Mouse (Mus musculus) CH12.LX (cell line): ENCODE results near the gene Fam171a1. TPM values are rescaled to one million over a fixed set of nuclear protein-coding genes. Genes with fewer than 3 reads are reported as not detected.

ENCODE experiments used
- DNase-seq: peaks from one replicate; pipeline ENCODE4 v3.0.0-alpha.2; 2013; ENCODE audit errors: extremely low read depth
- H3K27ac ChIP-seq: 2 replicates; pipeline ENCODE4 v1.5.1; 2012; ENCODE audit warnings: low read depth, mild to moderate bottlenecking, control low read depth, moderate library complexity; ENCODE audit not compliant: insufficient read depth
- H3K27me3 ChIP-seq: replicated peaks from 2 replicates; pipeline ENCODE3; 2012; ENCODE audit warnings: inconsistent platforms
- H3K36me3 ChIP-seq, 2 experiments: replicated peaks in 1 of 2; 2 replicates each; pipeline versions ENCODE3 to v1.6.1; 2012; ENCODE audit warnings: inconsistent platforms in 1 of 2, low read length in 1 of 2, mild to moderate bottlenecking in 1 of 2, mixed read lengths in 1 of 2, moderate library complexity in 1 of 2; ENCODE audit not compliant: control insufficient read depth in 1 of 2, insufficient read depth in 1 of 2
- H3K4me1 ChIP-seq, 2 experiments: 2 replicates each; pipeline ENCODE4 v1.6.1; 2012; ENCODE audit warnings: inconsistent platforms in 1 of 2, moderate library complexity in 1 of 2; ENCODE audit not compliant: insufficient read depth in 2 of 2, control insufficient read depth in 1 of 2
- H3K4me2 ChIP-seq: 2 replicates; pipeline ENCODE4 v1.6.1; 2012; ENCODE audit warnings: low read depth, mild to moderate bottlenecking, control low read depth; ENCODE audit not compliant: poor library complexity, insufficient read depth, severe bottlenecking
- H3K4me3 ChIP-seq, 3 experiments: fragments of 150-350 bp in 1 of 3; sonication (generic) in 1 of 3; replicated peaks in 1 of 3; 2 replicates each; pipeline versions ENCODE3 to v1.5.1; 2011 to 2012; ENCODE audit warnings: low read depth in 2 of 3, low read length in 2 of 3, mild to moderate bottlenecking in 2 of 3, moderate library complexity in 2 of 3, control low read depth in 1 of 3, improper control_type of control experiment in 1 of 3, inconsistent platforms in 1 of 3, mixed read lengths in 1 of 3; ENCODE audit not compliant: poor library complexity in 1 of 3
- H3K79me2 ChIP-seq: replicated peaks from 2 replicates; pipeline ENCODE4 v1.6.1; 2012; ENCODE audit warnings: mild to moderate bottlenecking, moderate library complexity; ENCODE audit not compliant: control insufficient read depth, poor library complexity, insufficient read depth, severe bottlenecking; ENCODE audit errors: extremely low read depth
- H3K9ac ChIP-seq: 2 replicates; pipeline ENCODE4 v1.6.1; 2012; ENCODE audit warnings: low read depth, mild to moderate bottlenecking, control low read depth, moderate library complexity; ENCODE audit not compliant: insufficient read depth
- H3K9me3 ChIP-seq: replicated peaks from 2 replicates; pipeline ENCODE3; 2012; ENCODE audit warnings: low read length, inconsistent platforms, mixed read lengths
- CHD2 ChIP-seq: IDR thresholded peaks from 2 replicates; pipeline ENCODE4 v1.6.1; 2011; ENCODE audit warnings: low read length, improper control_type of control experiment
- E2F4 ChIP-seq: IDR thresholded peaks from 2 replicates; pipeline ENCODE4 v1.6.1; 2011; ENCODE audit warnings: low read depth, low read length, improper control_type of control experiment; ENCODE audit not compliant: insufficient replicate concordance
- GABPA ChIP-seq: IDR thresholded peaks from 2 replicates; pipeline ENCODE4 v1.6.1; 2012; ENCODE audit warnings: low read depth, low read length, improper control_type of control experiment, inconsistent platforms; ENCODE audit not compliant: insufficient replicate concordance
- HCFC1 ChIP-seq: IDR thresholded peaks from 2 replicates; pipeline ENCODE4 v1.6.1; 2012; ENCODE audit warnings: low read depth, mild to moderate bottlenecking, inconsistent platforms, low read length, improper control_type of control experiment
- IRF4 ChIP-seq: IDR thresholded peaks from 2 replicates; pipeline ENCODE4 v1.6.1; 2014; ENCODE audit warnings: low read depth, mild to moderate bottlenecking, inconsistent platforms, low read length, improper control_type of control experiment
- JUN ChIP-seq: IDR thresholded peaks from 2 replicates; pipeline ENCODE4 v1.6.1; 2011; ENCODE audit warnings: low read depth, mild to moderate bottlenecking, low read length, improper control_type of control experiment, moderate library complexity; ENCODE audit not compliant: insufficient read depth
- JUND ChIP-seq: conservative IDR thresholded peaks from 2 replicates; pipeline ENCODE4 v1.6.1; 2011; ENCODE audit warnings: low read depth, low read length, improper control_type of control experiment
- MAZ ChIP-seq: IDR thresholded peaks from 2 replicates; pipeline ENCODE4 v1.6.1; 2012; ENCODE audit warnings: low read depth, mild to moderate bottlenecking, inconsistent platforms, low read length, improper control_type of control experiment, moderate library complexity
- MXI1 ChIP-seq: IDR thresholded peaks from 2 replicates; pipeline ENCODE4 v1.6.1; 2011; ENCODE audit warnings: mild to moderate bottlenecking, low read depth, low read length, improper control_type of control experiment
- POLR2A ChIP-seq: IDR thresholded peaks from 2 replicates; pipeline ENCODE4 v1.6.1; 2011; ENCODE audit warnings: low read depth, mild to moderate bottlenecking, improper control_type of control experiment, low read length
- POLR2AphosphoS2 ChIP-seq: IDR thresholded peaks from 2 replicates; pipeline ENCODE4 v1.6.1; 2011; ENCODE audit warnings: low read depth, low read length, improper control_type of control experiment
- RCOR1 ChIP-seq: conservative IDR thresholded peaks from 2 replicates; pipeline ENCODE4 v1.6.1; 2012; ENCODE audit warnings: low read depth, mild to moderate bottlenecking, inconsistent platforms, low read length, improper control_type of control experiment
- TBP ChIP-seq: conservative IDR thresholded peaks from 2 replicates; pipeline ENCODE4 v1.6.1; 2011; ENCODE audit warnings: low read depth, low read length, improper control_type of control experiment
- TCF12 ChIP-seq: IDR thresholded peaks from 2 replicates; pipeline ENCODE4 v1.6.1; 2014; ENCODE audit warnings: low read depth, mild to moderate bottlenecking, inconsistent platforms, low read length, improper control_type of control experiment
- ZC3H11A ChIP-seq: IDR thresholded peaks from 2 replicates; pipeline ENCODE4 v1.6.1; 2012; ENCODE audit warnings: low read depth, mild to moderate bottlenecking, inconsistent platforms, low read length, improper control_type of control experiment
- ZKSCAN1 ChIP-seq: IDR thresholded peaks from 2 replicates; pipeline ENCODE4 v1.6.1; 2012; ENCODE audit warnings: low read depth, inconsistent platforms, low read length, improper control_type of control experiment, borderline replicate concordance
- ZNF384 ChIP-seq: IDR thresholded peaks from 2 replicates; pipeline ENCODE4 v1.6.1; 2012; ENCODE audit warnings: low read depth, low read length, improper control_type of control experiment, inconsistent platforms
- dilution Hi-C: fragments of 300-500 bp; cut with MboI; formaldehyde crosslinking; loops from 2 replicates; pipeline ENCODE4 v1.14.3; 2020; ENCODE audit warnings: low sequenced_read_pairs; ENCODE audit not compliant: extremely low pct_unique_long_range_greater_than_20kb, extremely low pct_ligation_motif_present
- in situ Hi-C: fragments of 300-500 bp; cut with MboI; formaldehyde crosslinking; loops from 3 replicates; pipeline ENCODE4 v1.14.3; 2019; ENCODE audit warnings: low sequenced_read_pairs, low pct_ligation_motif_present, low pct_unique_long_range_greater_than_20kb, mixed read lengths
- polyA plus RNA-seq: library from polyadenylated mRNA; unstranded; fragments of >175 nt; gene quantifications from 2 replicates; pipeline ENCODE4 v1.2.1, GENCODE M21; 2012; ENCODE audit warnings: low read depth; ENCODE audit not compliant: insufficient read length
- total RNA-seq, 2 experiments: library from RNA; depleted of rRNA; stranded (reverse); fragments of 300-350 nt in 1 of 2; fragments of >200 nt in 1 of 2; gene quantifications; 2 replicates each; pipeline ENCODE4 v1.2.3; 2012 to 2014

Fam171a1 gene
- total and polyA plus RNA-seq, 3 experiments = 0.59 to 3.2 (median 1.8) TPM

- Histone ChIP-seq H3K9me3 (no peaks in the 10 kb centered on the region), H3K27me3 (no peaks in the 10 kb centered on the region), H3K27ac (no peak overlapping the region), H3K36me3 (no peaks in the 10 kb centered on the region), H3K4me2 (no peak overlapping the region), H3K9ac (no peak overlapping the region), H3K79me2 (no peaks in the 10 kb centered on the region), H3K4me3 (no peak overlapping the region), H3K4me1 (peaks cover 0 to 3% of the 10 kb centered on the region in 2 experiments; a peak in 1 of 4 replicates)
- in situ Hi-C loops (no loop called here), dilution Hi-C loops (no loop called here)
- no peak for DNase-seq
- TF ChIP-seq HCFC1 = no peak
- no peak for TF ChIP-seq MXI1
- no peak for TF ChIP-seq E2F4
- TF ChIP-seq JUND = no peak
- no peak for TF ChIP-seq MAZ
Measured at GRCm38 (mm10) chr2:3139578-3139977, 25.6 kb downstream of the Fam171a1 start.

- TF ChIP-seq GABPA = no peak
- no peak for TF ChIP-seq RCOR1
- no peak for TF ChIP-seq TBP
- no peak for TF ChIP-seq ZC3H11A
- TF ChIP-seq POLR2A = no peak
- TF ChIP-seq TCF12 = no peak
- TF ChIP-seq POLR2AphosphoS2 = no peak
- TF ChIP-seq CHD2 = no peak
- TF ChIP-seq IRF4 = no peak
- TF ChIP-seq JUND = no peak
- no peak for TF ChIP-seq JUN
- no peak for TF ChIP-seq ZNF384
- TF ChIP-seq ZKSCAN1 = no peak
- in situ Hi-C loops (no loop called here), dilution Hi-C loops (no loop called here)
- Histone ChIP-seq H3K36me3 (no peaks in the 10 kb centered on the region), H3K4me2 (no peak overlapping the region), H3K27me3 (no peaks in the 10 kb centered on the region), H3K79me2 (no peaks in the 10 kb centered on the region), H3K9me3 (no peaks in the 10 kb centered on the region), H3K4me1 (peaks cover 0 to 3% of the 10 kb centered on the region in 2 experiments; a peak in 1 of 4 replicates), H3K27ac (no peak overlapping the region), H3K4me3 (no peak overlapping the region), H3K9ac (no peak overlapping the region)
- DNase-seq = no peak
Measured at GRCm38 (mm10) chr2:3140585-3140984, 26.6 kb downstream of the Fam171a1 start.
